Mouse (Mus musculus) 3T3-L1 (cell line): ENCODE data around the gene Rhox4c.
"Not testable (repeated sequence)": the region's sequence is repeated elsewhere in the genome, so short reads cannot be mapped to it uniquely, and the experiment has no call there.

Experiments used
- DNase-seq: peaks from one replicate; pipeline ENCODE4 v3.0.0-alpha.2; 2015; ENCODE audit warnings: low read depth, low spot score

Rhox4c gene

DNA sequence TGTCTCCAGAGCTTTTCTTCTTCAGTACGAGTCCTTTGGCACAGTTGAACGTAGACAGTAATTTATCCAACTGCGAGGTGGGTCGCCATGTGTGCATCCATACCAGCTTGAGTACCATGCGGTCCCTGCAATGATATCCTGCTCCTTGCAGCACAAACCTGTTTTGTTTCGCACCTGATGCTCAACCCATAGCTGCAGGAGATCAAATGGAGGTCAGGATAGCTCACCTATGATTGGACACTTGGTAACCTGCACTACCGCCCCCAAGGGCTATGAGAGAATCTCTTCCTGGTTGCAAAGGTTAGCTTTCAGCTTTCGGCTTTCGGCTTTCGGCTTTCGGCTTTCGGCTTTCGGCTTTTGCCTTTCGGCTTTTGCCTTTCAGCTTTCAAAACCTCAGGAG is at the start of gene Rhox4c:
TSS of gene Rhox4c (plus strand) at position 301 of the 400 bp plus-strand sequence.
- DNase-seq: not testable (repeated sequence)

DNA sequence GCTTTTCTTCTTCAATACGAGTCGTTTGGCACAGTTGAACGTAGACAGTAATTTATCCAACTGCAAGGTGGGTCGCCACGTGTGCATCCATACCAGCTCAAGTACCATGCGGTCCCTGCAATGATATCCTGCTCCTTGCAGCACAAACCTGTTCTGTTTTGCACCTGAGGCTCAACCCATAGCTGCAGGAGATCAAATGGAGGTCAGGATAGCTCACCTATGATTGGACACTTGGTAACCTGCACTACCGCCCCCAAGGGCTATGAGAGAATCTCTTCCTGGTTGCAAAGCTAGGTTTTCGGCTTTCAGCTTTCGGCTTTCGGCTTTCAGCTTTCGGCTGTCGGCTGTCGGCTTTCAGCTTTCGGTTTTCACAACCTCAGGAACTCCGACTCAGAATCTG is 47.9 kb upstream of the Rhox4c start, which contains the start of gene Rhox4b:
TSS of gene Rhox4b (plus strand) at position 301 of the 400 bp plus-strand sequence.
- not testable (repeated sequence) for DNase-seq

DNA sequence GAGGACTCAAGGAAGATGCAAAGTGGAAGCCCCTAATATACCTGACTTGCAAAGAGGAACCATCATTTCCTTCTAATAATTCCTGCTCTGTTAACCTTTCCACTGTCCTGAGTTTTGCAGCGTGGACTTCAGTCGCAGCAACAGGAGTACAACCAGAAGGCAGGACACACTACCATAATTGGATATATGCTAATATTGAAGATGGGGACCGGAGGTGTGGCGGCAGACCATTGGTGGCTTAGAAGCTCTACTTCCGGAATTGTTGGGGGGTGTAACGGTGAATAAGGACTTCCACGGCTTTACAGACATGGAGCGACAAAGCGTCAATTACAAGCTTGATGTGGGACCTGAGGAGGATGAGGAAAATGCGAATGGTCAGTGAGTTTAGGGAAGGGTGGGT is 26.8 kb upstream of the Rhox4c start, which contains the start of gene Rhox2c:
TSS of gene Rhox2c (plus strand) at position 301 of the 400 bp plus-strand sequence.
- DNase-seq: not testable (repeated sequence)

DNA sequence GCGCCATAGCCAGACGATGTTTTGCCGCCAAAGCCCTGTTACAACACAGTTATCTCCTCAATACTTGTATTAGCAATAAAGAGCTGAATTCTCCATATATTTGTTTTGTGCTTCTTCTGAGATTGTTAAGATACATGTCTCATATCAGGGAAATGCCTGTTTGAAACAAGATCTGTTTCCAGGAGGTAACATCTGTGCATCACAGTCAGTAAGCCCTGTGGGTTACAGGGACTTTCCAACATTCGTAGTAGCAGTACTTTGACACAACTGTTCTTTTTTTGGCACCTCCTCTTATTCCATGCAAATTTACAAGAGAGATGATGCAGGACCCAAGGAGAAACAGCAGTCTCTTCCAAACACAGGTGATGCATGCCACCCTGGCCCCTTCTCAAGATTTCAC is 21.9 kb upstream of the Rhox4c start, which contains the start of gene Rhox3c:
TSS of gene Rhox3c (plus strand) at position 301 of the 400 bp plus-strand sequence.
- not testable (repeated sequence) for DNase-seq

DNA sequence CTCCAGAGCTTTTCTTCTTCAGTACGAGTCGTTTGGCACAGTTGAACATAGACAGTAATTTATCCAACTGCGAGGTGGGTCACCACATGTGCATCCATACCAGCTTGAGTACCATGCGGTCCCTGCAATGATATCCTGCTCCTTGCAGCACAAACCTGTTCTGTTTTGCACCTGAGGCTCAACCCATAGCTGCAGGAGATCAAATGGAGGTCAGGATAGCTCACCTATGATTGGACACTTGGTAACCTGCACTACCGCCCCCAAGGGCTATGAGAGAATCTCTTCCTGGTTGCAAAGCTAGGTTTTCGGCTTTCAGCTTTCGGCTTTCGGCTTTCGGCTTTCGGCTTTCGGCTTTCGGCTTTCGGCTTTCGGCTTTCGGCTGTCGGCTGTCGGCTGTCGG is 33.9 kb downstream of the Rhox4c start, which contains the start of gene Rhox4d:
TSS of gene Rhox4d (plus strand) at position 301 of the 400 bp plus-strand sequence.
- not testable (repeated sequence) for DNase-seq

DNA sequence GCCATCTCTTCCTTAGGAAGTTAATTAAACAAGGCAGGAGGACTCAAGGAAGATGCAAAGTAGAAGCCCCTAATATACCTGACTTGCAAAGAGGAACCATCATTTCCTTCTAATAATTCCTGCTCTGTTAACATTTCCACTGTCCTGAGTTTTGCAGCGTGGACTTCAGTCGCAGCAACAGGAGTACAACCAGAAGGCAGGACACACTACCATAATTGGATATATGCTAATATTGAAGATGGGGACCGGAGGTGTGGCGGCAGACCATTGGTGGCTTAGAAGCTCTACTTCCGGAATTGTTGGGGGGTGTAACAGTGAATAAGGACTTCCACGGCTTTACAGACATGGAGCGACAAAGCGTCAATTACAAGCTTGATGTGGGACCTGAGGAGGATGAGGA is 50.0 kb downstream of the Rhox4c start, which contains the start of gene Rhox2e:
TSS of gene Rhox2e (plus strand) at position 301 of the 400 bp plus-strand sequence.
- not testable (repeated sequence) for DNase-seq
